Mouse (Mus musculus) thymus, postnatal 14 days (tissue): Measurements from ENCODE around the gene Mrpl27.
"Not testable (repeated sequence)": the region's sequence is repeated elsewhere in the genome, so short reads cannot be mapped to it uniquely, and the experiment has no call there.

Source experiments
- DNase-seq: peaks from one replicate; pipeline ENCODE4 v3.0.0; 2021

The Mrpl27 gene

GRCm38 (mm10) chr11:94653663-94654436 lies at the start of gene Mrpl27, which contains the start of gene Eme1:
Gene Mrpl27 (plus strand): TSS chr11:94653767.
Gene Eme1 (minus strand): TSS chr11:94653964.
- DNase-seq = peak; percentile 87

- DNase-seq = no peak
Observed at GRCm38 (mm10) chr11:94610744-94611740, 42.5 kb upstream of the Mrpl27 start.

GRCm38 (mm10) chr11:94614603-94615002 lies 39.0 kb upstream of the Mrpl27 start:
- no peak for DNase-seq

GRCm38 (mm10) chr11:94615494-94615893 lies 38.1 kb upstream of the Mrpl27 start:
- DNase-seq = no peak

- no peak for DNase-seq
Observed at GRCm38 (mm10) chr11:94617646-94618045, 35.9 kb upstream of the Mrpl27 start.

GRCm38 (mm10) chr11:94620766-94621457 lies 32.7 kb upstream of the Mrpl27 start:
- DNase-seq = no peak

- DNase-seq = no peak
Observed at GRCm38 (mm10) chr11:94621458-94621852, 32.1 kb upstream of the Mrpl27 start.

- no peak for DNase-seq
Observed at GRCm38 (mm10) chr11:94622162-94622561, 31.4 kb upstream of the Mrpl27 start.

GRCm38 (mm10) chr11:94629199-94629883 lies 24.2 kb upstream of the Mrpl27 start, which contains the start of gene Lrrc59:
Gene Lrrc59 (plus strand): TSS chr11:94629767.
- peak; percentile 96 for DNase-seq

GRCm38 (mm10) chr11:94629884-94630198 lies 23.7 kb upstream of the Mrpl27 start:
- DNase-seq = no peak

GRCm38 (mm10) chr11:94630199-94631011 lies 23.2 kb upstream of the Mrpl27 start:
- DNase-seq = peak; percentile 21

- DNase-seq = no peak
Observed at GRCm38 (mm10) chr11:94631969-94632368, 21.6 kb upstream of the Mrpl27 start.

- DNase-seq = no peak
Observed at GRCm38 (mm10) chr11:94632988-94633387, 20.6 kb upstream of the Mrpl27 start.

- no peak for DNase-seq
Observed at GRCm38 (mm10) chr11:94634431-94634830, 19.1 kb upstream of the Mrpl27 start.

- DNase-seq = no peak
Observed at GRCm38 (mm10) chr11:94644461-94645219, 8.9 kb upstream of the Mrpl27 start.

GRCm38 (mm10) chr11:94646457-94646856 lies 7.1 kb upstream of the Mrpl27 start:
- no peak for DNase-seq

- not testable (repeated sequence) for DNase-seq
Observed at GRCm38 (mm10) chr11:94651241-94651640, 2.3 kb upstream of the Mrpl27 start.

- no peak for DNase-seq
Observed at GRCm38 (mm10) chr11:94652973-94653372, 594 bp upstream of the Mrpl27 start.

- DNase-seq = no peak
Observed at GRCm38 (mm10) chr11:94661344-94661743, 7.8 kb downstream of the Mrpl27 start.

GRCm38 (mm10) chr11:94665281-94665680 lies 11.7 kb downstream of the Mrpl27 start:
- DNase-seq = no peak

GRCm38 (mm10) chr11:94674984-94675383 lies 21.4 kb downstream of the Mrpl27 start:
- DNase-seq = no peak
